Mouse (Mus musculus) mature B cell (primary cell): ENCODE results near the gene Ror1.

ENCODE experiments used
- in situ Hi-C: fragments of 300-500 bp; cut with MboI; formaldehyde crosslinking; loops from 2 replicates; pipeline ENCODE4 v1.14.3; 2019

The Ror1 gene

GRCm38 (mm10) chr4:100116366-100116765, 20.8 kb downstream of the Ror1 start:
- in situ Hi-C loops, result no loop called here

- in situ Hi-C loops, result no loop called here
Measured at GRCm38 (mm10) chr4:100118676-100119075, 23.1 kb downstream of the Ror1 start.

GRCm38 (mm10) chr4:100119431-100119830, 23.8 kb downstream of the Ror1 start:
- in situ Hi-C loops, result no loop called here

GRCm38 (mm10) chr4:100120547-100120946, 25.0 kb downstream of the Ror1 start:
- in situ Hi-C loops, result no loop called here

- in situ Hi-C loops, result no loop called here
Measured at GRCm38 (mm10) chr4:100122436-100122835, 26.8 kb downstream of the Ror1 start.

- in situ Hi-C loops, result no loop called here
Measured at GRCm38 (mm10) chr4:100123519-100123918, 27.9 kb downstream of the Ror1 start.

GRCm38 (mm10) chr4:100124056-100124455, 28.5 kb downstream of the Ror1 start:
- in situ Hi-C loops, result no loop called here

GRCm38 (mm10) chr4:100124935-100125334, 29.3 kb downstream of the Ror1 start:
- in situ Hi-C loops, result no loop called here

GRCm38 (mm10) chr4:100126531-100127310, 31.1 kb downstream of the Ror1 start:
- in situ Hi-C loops, result no loop called here

GRCm38 (mm10) chr4:100128026-100128922, 32.7 kb downstream of the Ror1 start:
- in situ Hi-C loops, result no loop called here

GRCm38 (mm10) chr4:100129201-100129600, 33.6 kb downstream of the Ror1 start:
- in situ Hi-C loops, result no loop called here

- in situ Hi-C loops, result no loop called here
Measured at GRCm38 (mm10) chr4:100130771-100131475, 35.3 kb downstream of the Ror1 start.

GRCm38 (mm10) chr4:100131488-100131887, 35.9 kb downstream of the Ror1 start:
- in situ Hi-C loops, result no loop called here

- in situ Hi-C loops, result no loop called here
Measured at GRCm38 (mm10) chr4:100132261-100132660, 36.7 kb downstream of the Ror1 start.

- in situ Hi-C loops, result no loop called here
Measured at GRCm38 (mm10) chr4:100136046-100136445, 40.5 kb downstream of the Ror1 start.

GRCm38 (mm10) chr4:100137102-100137835, 41.7 kb downstream of the Ror1 start:
- in situ Hi-C loops, result no loop called here

GRCm38 (mm10) chr4:100141626-100142025, 46.0 kb downstream of the Ror1 start:
- in situ Hi-C loops, result no loop called here

- in situ Hi-C loops, result no loop called here
Measured at GRCm38 (mm10) chr4:100144744-100145143, 49.2 kb downstream of the Ror1 start.

GRCm38 (mm10) chr4:100150797-100151196, 55.2 kb downstream of the Ror1 start:
- in situ Hi-C loops, result no loop called here

GRCm38 (mm10) chr4:100154560-100155130, 59.1 kb downstream of the Ror1 start:
- in situ Hi-C loops, result no loop called here

- in situ Hi-C loops, result no loop called here
Measured at GRCm38 (mm10) chr4:100155731-100156130, 60.1 kb downstream of the Ror1 start.
